Mouse (Mus musculus) liver, adult 2 months (tissue): ENCODE measurements around the gene Cmtm1. TPM values are rescaled to one million over a fixed set of nuclear protein-coding genes. Genes with fewer than 3 reads are reported as not detected.
"Not testable (repeated sequence)": the region's sequence is repeated elsewhere in the genome, so short reads cannot be mapped to it uniquely, and the experiment has no call there.

Experiments
- DNase-seq: peaks from one replicate; pipeline ENCODE4 v3.0.0-alpha.2; 2011; ENCODE audit warnings: low read depth, low spot score; ENCODE audit errors: extremely low read depth
- H3K27ac ChIP-seq: fragments of 200-500 bp; replicated peaks from 2 replicates; pipeline ENCODE4 v1.5.1; 2012; ENCODE audit warnings: low read depth, mild to moderate bottlenecking, control low read depth, inconsistent platforms, low read length; ENCODE audit not compliant: insufficient read depth
- H3K27me3 ChIP-seq: fragments of 200-500 bp; 2 replicates; pipeline ENCODE4 v1.6.1; 2012; ENCODE audit warnings: mild to moderate bottlenecking, moderate library complexity, low read length, inconsistent platforms; ENCODE audit not compliant: control insufficient read depth, insufficient read depth
- H3K36me3 ChIP-seq: fragments of 200-500 bp; 2 replicates; pipeline ENCODE4 v1.6.1; 2012; ENCODE audit warnings: low read length, inconsistent platforms; ENCODE audit not compliant: control insufficient read depth, insufficient read depth
- H3K4me1 ChIP-seq: fragments of 200-500 bp; 2 replicates; pipeline ENCODE4 v1.6.1; 2011; ENCODE audit warnings: low read length; ENCODE audit not compliant: control insufficient read depth, insufficient read depth
- H3K4me3 ChIP-seq: fragments of 200-500 bp; 2 replicates; pipeline ENCODE4 v1.5.1; 2011; ENCODE audit warnings: low read depth, mild to moderate bottlenecking, control low read depth, low read length, moderate library complexity; ENCODE audit not compliant: insufficient read depth
- H3K79me2 ChIP-seq: fragments of 200-500 bp; 2 replicates; pipeline ENCODE4 v1.6.1; 2012; ENCODE audit warnings: inconsistent platforms, mild to moderate bottlenecking, low read length, moderate library complexity; ENCODE audit not compliant: control insufficient read depth, insufficient read depth
- H3K9ac ChIP-seq: fragments of 200-500 bp; 2 replicates; pipeline ENCODE4 v1.6.1; 2012; ENCODE audit warnings: low read depth, mild to moderate bottlenecking, control low read depth, inconsistent platforms, low read length
- CTCF ChIP-seq: fragments of 200-500 bp; IDR thresholded peaks from 2 replicates; pipeline ENCODE4 v1.5.1; 2011; ENCODE audit warnings: low read depth, low read length, control low read depth
- POLR2A ChIP-seq: fragments of 200-500 bp; IDR thresholded peaks from 2 replicates; pipeline ENCODE4 v1.6.1; 2011; ENCODE audit warnings: low read length, control low read depth; ENCODE audit not compliant: insufficient read depth; ENCODE audit errors: extremely low read depth
- WGBS: fragments of 180-500 bp; shearing (Covaris S2); methylation state at CpG from one replicate; pipeline ENCODE4 v1.1.7; 2018; 5-methylcytosine and 5-hydroxymethylcytosine counted together
- polyA plus RNA-seq: library from polyadenylated mRNA; depleted of rRNA; stranded (reverse); fragments of >200 nt; gene quantifications from 2 replicates; pipeline ENCODE4 v1.2.3, GENCODE M21; 2012
- total RNA-seq: library from RNA; depleted of rRNA; stranded (reverse); fragments of >200 nt; gene quantifications from 2 replicates; pipeline ENCODE4 v1.2.3, GENCODE M21; 2014

Gene Cmtm1
- total and polyA plus RNA-seq, 2 experiments: not detected

GRCm38 (mm10) chr8:104268368-104268767 is 41.6 kb downstream of the Cmtm1 start:
- Histone ChIP-seq H3K27ac (no peak overlapping the region), H3K9ac (no peak overlapping the region), H3K27me3 (no peaks in the 10 kb centered on the region), H3K4me3 (no peak overlapping the region), H3K4me1 (no peaks in the 10 kb centered on the region), H3K79me2 (no peaks in the 10 kb centered on the region), H3K36me3 (no peaks in the 10 kb centered on the region)
- TF ChIP-seq POLR2A: no peak
- TF ChIP-seq CTCF: no peak
- DNase-seq: no peak

GRCm38 (mm10) chr8:104264271-104264935 is 45.5 kb downstream of the Cmtm1 start:
- not testable (repeated sequence) for H3K27me3 ChIP-seq, H3K36me3 ChIP-seq, DNase-seq, H3K4me3 ChIP-seq, H3K27ac ChIP-seq, H3K9ac ChIP-seq, H3K79me2 ChIP-seq, H3K4me1 ChIP-seq
- 97% methylated on average over 22 of the region's 22 CpGs for WGBS

GRCm38 (mm10) chr8:104261802-104262201 is 48.1 kb downstream of the Cmtm1 start:
- H3K9ac ChIP-seq, DNase-seq, H3K27ac ChIP-seq, H3K4me1 ChIP-seq, H3K4me3 ChIP-seq, H3K27me3 ChIP-seq, H3K79me2 ChIP-seq, H3K36me3 ChIP-seq: not testable (repeated sequence)
- WGBS: 97% methylated on average over 5 of the region's 5 CpGs

- no peaks in the 10 kb centered on the region for H3K36me3 ChIP-seq
- no peak overlapping the region for H3K27ac ChIP-seq
- no peaks in the 10 kb centered on the region for H3K79me2 ChIP-seq
- no peaks in the 10 kb centered on the region for H3K27me3 ChIP-seq
- H3K9ac ChIP-seq: no peak overlapping the region
- H3K4me1 ChIP-seq: peaks cover 2% of the 10 kb centered on the region; the same call in 1 of the 2 replicates
- DNase-seq: peak; percentile 16
- TF ChIP-seq CTCF (peak; percentile 46; the same call in 1 of the 2 replicates), POLR2A (no peak)
- 80% methylated on average over 3 of the region's 3 CpGs for WGBS
- no peak overlapping the region for H3K4me3 ChIP-seq
These were observed 56.9 kb downstream of the Cmtm1 start for GRCm38 (mm10) chr8:104253016-104253415.

DNA sequence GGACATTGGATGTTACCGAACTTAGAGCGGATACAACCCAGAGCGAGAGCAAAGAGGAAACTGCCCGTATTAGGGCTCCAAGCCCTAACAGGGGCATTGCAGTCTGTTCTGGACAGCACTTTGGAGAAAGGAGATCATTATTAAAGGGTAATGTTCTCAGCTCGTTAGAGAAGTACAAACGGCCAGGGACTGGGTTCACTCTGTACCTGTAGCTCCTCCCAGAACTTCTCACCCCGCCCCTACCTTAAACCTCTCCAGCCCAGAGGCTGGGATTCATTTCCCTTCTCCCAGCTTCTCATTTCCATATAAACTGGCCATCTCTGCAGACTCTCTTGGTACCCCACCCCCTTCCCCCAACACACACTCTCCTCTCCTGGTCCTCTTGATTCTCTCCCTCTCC is 58.5 kb downstream of the Cmtm1 start:
- Histone ChIP-seq H3K27me3 (no peaks in the 10 kb centered on the region), H3K9ac (no peak overlapping the region), H3K79me2 (no peaks in the 10 kb centered on the region), H3K36me3 (no peaks in the 10 kb centered on the region), H3K4me1 (peaks cover 2% of the 10 kb centered on the region; the same call in 1 of the 2 replicates), H3K4me3 (no peak overlapping the region; the same call in 1 of the 2 replicates), H3K27ac (no peak overlapping the region)
- WGBS: under 1% methylated on average over 7 of the region's 7 CpGs
- TF ChIP-seq POLR2A (no peak), CTCF (no peak)
- DNase-seq: peak; percentile 17

DNA sequence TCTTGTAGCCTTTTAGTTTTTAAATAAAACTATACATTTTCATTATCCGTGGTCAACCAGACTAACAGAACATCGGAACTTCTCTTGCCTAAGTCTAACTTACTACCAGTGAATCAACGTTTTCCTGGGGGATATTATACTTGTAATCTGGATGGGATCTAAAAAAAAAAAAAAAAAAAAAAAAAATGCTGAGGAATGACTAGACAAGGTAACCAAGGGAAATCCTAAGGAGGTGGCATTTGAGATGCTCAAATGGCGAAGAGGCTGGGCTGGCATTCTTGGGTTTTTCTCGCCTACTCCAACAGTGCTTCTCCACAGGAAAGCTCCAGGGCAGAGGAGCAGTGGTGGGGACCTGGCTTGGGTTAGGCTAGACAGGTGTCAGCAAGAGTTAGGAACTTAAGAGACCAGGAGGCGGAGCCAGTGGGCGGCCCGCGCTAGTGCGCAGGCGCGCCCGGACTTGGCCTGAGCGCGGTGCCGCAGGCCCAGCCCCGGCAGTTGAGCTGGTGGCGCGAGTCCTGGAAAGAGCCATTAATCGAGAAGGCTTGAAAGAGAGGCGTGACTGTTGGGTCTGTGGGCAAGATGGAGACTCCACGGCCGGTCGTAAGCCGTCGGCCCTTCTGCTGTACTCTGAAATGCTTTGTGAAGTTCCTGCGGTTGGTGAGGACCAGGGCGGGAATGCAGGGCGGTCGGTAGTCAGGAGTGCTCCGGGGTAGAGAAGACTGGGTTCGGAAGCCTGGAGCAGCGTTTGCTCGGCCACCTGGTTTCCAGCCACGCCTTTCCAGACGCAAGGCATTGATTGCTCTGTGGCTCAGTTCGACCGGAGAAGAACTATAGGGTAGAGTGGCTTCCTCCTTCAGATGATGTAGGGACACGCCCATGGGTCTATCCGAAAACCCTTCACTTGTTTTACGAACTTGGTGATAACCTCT is 59.2 kb downstream of the Cmtm1 start, which contains the start of gene Cklf:
Gene Cklf (plus strand): TSS at position 423 of the 929 bp plus-strand sequence.
- peak; percentile 80 for DNase-seq
- WGBS: 4% methylated on average over 41 of the region's 41 CpGs
- Histone ChIP-seq H3K27ac (0 out of 2 replicates have a peak within 1 kb of the TSS, but pooled peaks have one; percentile 4), H3K4me1 (peaks cover 2% of the 10 kb centered on the region; the same call in 1 of the 2 replicates), H3K4me3 (peak within 1 kb of the TSS; percentile 77), H3K36me3 (no peaks in the 10 kb centered on the region), H3K27me3 (no peaks in the 10 kb centered on the region), H3K9ac (peak within 1 kb of the TSS; percentile 52), H3K79me2 (no peaks in the 10 kb centered on the region)
- TF ChIP-seq POLR2A (peak; percentile 34; the same call in 1 of the 2 replicates), CTCF (peak; percentile 19; the same call in 1 of the 2 replicates)
